Mouse (Mus musculus) brain, embryonic 14.5 days (tissue): ENCODE results near the gene Slc22a27.
"Not testable (repeated sequence)": the region's sequence is repeated elsewhere in the genome, so short reads cannot be mapped to it uniquely, and the experiment has no call there.

ENCODE experiments used
- CTCF ChIP-seq: fragments of 200-500 bp; IDR thresholded peaks from 2 replicates; pipeline ENCODE4 v1.5.1; 2012; ENCODE audit warnings: inconsistent platforms, mild to moderate bottlenecking, moderate library complexity, borderline replicate concordance; ENCODE audit not compliant: insufficient read depth, insufficient read length; ENCODE audit errors: extremely low read depth
- POLR2A ChIP-seq: fragments of 200-500 bp; IDR thresholded peaks from 2 replicates; pipeline ENCODE4 v1.6.1; 2012; ENCODE audit warnings: mild to moderate bottlenecking, inconsistent platforms, borderline replicate concordance; ENCODE audit not compliant: poor library complexity, insufficient read depth, insufficient read length, severe bottlenecking; ENCODE audit errors: extremely low read depth

DNA sequence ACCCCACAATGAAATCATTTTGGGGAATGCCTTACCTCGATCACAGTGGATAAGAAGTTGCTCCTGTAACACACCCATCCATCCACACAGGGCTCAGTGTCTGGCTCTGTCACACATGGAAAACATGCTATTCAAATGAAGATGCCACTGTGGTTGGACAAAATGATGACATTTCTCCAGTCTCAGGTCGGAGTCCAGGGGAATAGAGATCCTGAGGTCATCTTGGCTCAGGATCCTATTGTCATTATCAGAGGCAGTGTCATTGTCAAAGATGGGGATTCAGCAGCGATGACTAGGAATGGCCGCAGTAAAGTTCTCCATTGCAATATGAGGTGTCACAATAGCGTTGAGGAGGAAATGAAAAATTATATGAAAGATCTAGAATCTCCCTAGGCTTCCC is at the start of gene Slc22a27:
- TF ChIP-seq CTCF, POLR2A: not testable (repeated sequence)
